9 mouse cellular contexts compared by ENCODE assay signal in genomic region chr11:86994330-86994729, GRCm38 (mm10). TPM values are rescaled to one million over a fixed set of nuclear protein-coding genes. Genes with fewer than 3 reads are reported as not detected.
DNase-seq lines count a peak whose midpoint lies in the region; ATAC-seq and TF ChIP-seq lines count a peak whose summit lies in the region.
"Had no signal": no experiment of that assay in that cellular context is flagged by ENCODE, and none has a peak within 500 bp of the region (broad histone marks: within the 10 kb centered on the region; RNA-seq: fewer than 3 reads in every experiment).

No protein-coding gene starts in this region.

- H3K27ac ChIP-seq in left cerebral cortex, adult 2 months, result peak overlapping the region; percentile 99
- H3K27ac ChIP-seq in heart, embryonic 14.5 days (replicated peaks in 1 of 2; ENCODE audit: control insufficient read depth in 1 of 2, insufficient read depth in 1 of 2, low read depth in 2 of 2, low read length in 2 of 2), result peak overlapping the region; percentile 83
- H3K27ac ChIP-seq in limb, embryonic 11.5 days (replicated peaks; ENCODE audit: low read depth, low read length), result no peak overlapping the region
- no peak overlapping the region for H3K27ac ChIP-seq in neural tube, embryonic 15.5 days (replicated peaks)

- no peak for ATAC-seq in heart, embryonic 14.5 days (ENCODE audit: insufficient number of reproducible peaks, insufficient read depth, low FRiP score, low read depth)
- no peak for ATAC-seq in limb, embryonic 11.5 days (ENCODE audit: insufficient number of reproducible peaks, low FRiP score, low TSS enrichment, low read depth)
- ATAC-seq in neural tube, embryonic 15.5 days (ENCODE audit: low FRiP score), result no peak

- peak overlapping the region; percentile 100; the same call in 1 of the 2 replicates for H3K4me3 ChIP-seq in left cerebral cortex, adult 2 months
- H3K4me3 ChIP-seq in heart, embryonic 14.5 days (ENCODE audit: control insufficient read depth in 1 of 2, insufficient read depth in 1 of 2, low read depth in 1 of 2, low read length in 2 of 2), result peak overlapping the region; percentile 45 to 87
- peak overlapping the region; percentile 96 for H3K4me3 ChIP-seq in limb, embryonic 11.5 days (ENCODE audit: low read depth, low read length)
- H3K4me3 ChIP-seq in neural tube, embryonic 15.5 days (replicated peaks), result peak overlapping the region; percentile 100

- 19% methylated on average over 6 of the region's 6 CpGs for WGBS in heart, embryonic 14.5 days
- WGBS in limb, embryonic 11.5 days, result 22% methylated on average over 6 of the region's 6 CpGs
- WGBS in neural tube, embryonic 15.5 days, result 14% methylated on average over 6 of the region's 6 CpGs

- DNase-seq in left cerebral cortex, adult 2 months (ENCODE audit: extremely low spot score in 1 of 2, low spot score in 2 of 2), result no peak
- no peak for DNase-seq in left cerebral cortex, postnatal 36 days (ENCODE audit: low spot score in 2 of 2)
- peak; percentile 19 for DNase-seq in limb, embryonic 11.5 days (ENCODE audit: low spot score)
- no peak for DNase-seq in spleen, postnatal 14 days (ENCODE audit: low spot score in 2 of 2)
- no peak for DNase-seq in gastrocnemius, postnatal 14 days
- DNase-seq in left cerebral cortex, adult 8-10 months (ENCODE audit: low spot score in 2 of 2), result no peak

- TF ChIP-seq CTCF in left cerebral cortex, adult 2 months (IDR thresholded peaks at IDR 0.05), result no peak

- no peaks in the 10 kb centered on the region for H3K9me3 ChIP-seq in heart, embryonic 14.5 days (ENCODE audit: control insufficient read depth, low read length)
- H3K9me3 ChIP-seq in limb, embryonic 11.5 days (ENCODE audit: control insufficient read depth, low read length), result no peaks in the 10 kb centered on the region
- H3K9me3 ChIP-seq in neural tube, embryonic 15.5 days (replicated peaks), result no peaks in the 10 kb centered on the region

- peak overlapping the region; percentile 82 for H3K4me2 ChIP-seq in heart, embryonic 14.5 days (ENCODE audit: low read length)
- H3K4me2 ChIP-seq in limb, embryonic 11.5 days (ENCODE audit: low read depth, severe bottlenecking), result peak overlapping the region; percentile 50
- peak overlapping the region; percentile 90 for H3K4me2 ChIP-seq in neural tube, embryonic 15.5 days

- intact Hi-C loops in left cerebral cortex, adult 2 months (cut with DNase I), result loop anchor here (2.0 to 10.0 kb wide), 3 partner anchors 100 to 188 kb away; partner anchors contain the start of gene Dhx40
- intact Hi-C loops in left cerebral cortex, postnatal 36 days (cut with DNase I), result loop anchor here (5.0 to 10.0 kb wide), 2 partner anchors 100 to 237 kb away; partner anchors contain the start of gene Cltc
- intact Hi-C loops in gastrocnemius, postnatal 14 days (cut with DNase I; ENCODE audit: low total_unique reads), result loop anchor here (5.0 to 10.0 kb wide), 2 partner anchors 37 to 100 kb away; no protein-coding TSS in a partner anchor

- peaks cover 6% of the 10 kb centered on the region; the same call in 1 of the 2 replicates for H3K36me3 ChIP-seq in heart, embryonic 14.5 days (ENCODE audit: control insufficient read depth, insufficient read depth, low read length)
- no peaks in the 10 kb centered on the region for H3K36me3 ChIP-seq in limb, embryonic 11.5 days (ENCODE audit: control insufficient read depth, insufficient read depth, low read length)
- H3K36me3 ChIP-seq in neural tube, embryonic 15.5 days, result no peaks in the 10 kb centered on the region

- peak overlapping the region; percentile 67 for H3K9ac ChIP-seq in heart, embryonic 14.5 days (ENCODE audit: low read length)
- 0 out of 2 replicates have a peak overlapping the region, but pooled peaks have one; percentile 38 for H3K9ac ChIP-seq in limb, embryonic 11.5 days (ENCODE audit: low read length)
- H3K9ac ChIP-seq in neural tube, embryonic 15.5 days (replicated peaks), result peak overlapping the region; percentile 44; the same call in 1 of the 2 replicates

- peaks cover 14 to 41% of the 10 kb centered on the region in 2 experiments for H3K4me1 ChIP-seq in heart, embryonic 14.5 days (ENCODE audit: control insufficient read depth in 2 of 2, insufficient read depth in 2 of 2, low read length in 2 of 2)
- peaks cover 6% of the 10 kb centered on the region for H3K4me1 ChIP-seq in limb, embryonic 11.5 days (ENCODE audit: control insufficient read depth, insufficient read depth, low read length)
- H3K4me1 ChIP-seq in neural tube, embryonic 15.5 days, result peaks cover 36% of the 10 kb centered on the region

- H3K27me3 ChIP-seq in heart, embryonic 14.5 days (ENCODE audit: control insufficient read depth, insufficient read depth, low read length), result no peaks in the 10 kb centered on the region
- H3K27me3 ChIP-seq in limb, embryonic 11.5 days (ENCODE audit: control insufficient read depth, insufficient read depth, low read length), result no peaks in the 10 kb centered on the region
- no peaks in the 10 kb centered on the region for H3K27me3 ChIP-seq in neural tube, embryonic 15.5 days (replicated peaks)
- H3K27me3 ChIP-seq: Patski had no signal

RNA-seq across cellular contexts. Expression of gene Ypel2, which starts 0.8 kb away (rescaled TPM):
- total RNA-seq in left cerebral cortex, adult 2 months (2021), result 10 to 100 TPM; 42.8 to 45.5 TPM
- 10 to 100 TPM; 47.5 to 52.3 TPM for total RNA-seq in left cerebral cortex, postnatal 36 days (2021)
- 22.8 and 23.5 TPM in 2 replicates for polyA plus RNA-seq in heart, embryonic 14.5 days (2014; fragmentation: Nextera tagmentation; extraction: Ambion mirVana)
- 7.0 and 7.2 TPM in 2 replicates for polyA plus RNA-seq in limb, embryonic 11.5 days (2014; fragmentation: Nextera tagmentation; extraction: Ambion mirVana)
- polyA plus RNA-seq in neural tube, embryonic 15.5 days (2015; fragmentation: Nextera tagmentation; extraction: Ambion mirVana), result 3.4 and 4.1 TPM in 2 replicates
- 1 to 10 TPM; 6.7 to 9.7 TPM for total RNA-seq in gastrocnemius, postnatal 14 days (2021)
- 10 to 100 TPM; 44.2 to 53.3 (median 48.8) TPM for total RNA-seq in left cerebral cortex, adult 8-10 months (2022)

Comparison
In these comparisons a context has a peak if more than half of its experiments do, and no peak if none do; other contexts are left out.
1. H3K27ac ChIP-seq: peak in left cerebral cortex, adult 2 months (single experiment) and heart, embryonic 14.5 days (2 of 2); none in limb, embryonic 11.5 days (single experiment) and neural tube, embryonic 15.5 days (single experiment).
2. RNA of gene Ypel2, which starts 0.8 kb away (total RNA-seq): 47.5 to 52.3 TPM in left cerebral cortex, postnatal 36 days, 44.2 to 53.3 TPM in left cerebral cortex, adult 8-10 months and 42.8 to 45.5 TPM in left cerebral cortex, adult 2 months; 6.7 to 9.7 TPM in gastrocnemius, postnatal 14 days; every median in the first group is over 4 times any median in the second.
3. Peak in every context shown above with its lines, with median percentiles within 50 percentile points of each other: H3K4me3 ChIP-seq, H3K4me2 ChIP-seq and H3K9ac ChIP-seq.